Mouse (Mus musculus) layer of hippocampus, postnatal 14 days (tissue): ENCODE measurements around the gene Cklf. TPM values are rescaled to one million over a fixed set of nuclear protein-coding genes. Genes with fewer than 3 reads are reported as not detected.
A peak's percentile ranks its signal among the peaks of the same experiment; 100 is the strongest.

Experiments used
- DNase-seq, 2 experiments: peaks; one replicate each; pipeline ENCODE4 v3.0.0; 2021 to 2022; ENCODE audit warnings: low spot score in 2 of 2, mixed read lengths in 1 of 2
- long read RNA-seq, 2 experiments: library from polyadenylated mRNA; stranded (forward); transcript quantifications; one replicate each; pipeline ENCODE4 v2.0.0; 2021
- total RNA-seq, 2 experiments: library from RNA; stranded (reverse); gene quantifications; 2 replicates each; pipeline ENCODE4 v1.2.3; 2021

The Cklf gene
- total RNA-seq: 10 to 100 TPM in 1 of 2 experiments, 1 to 10 TPM in 1; 8.1 to 11.7 TPM
- long read RNA-seq, experiment 1, partial matches to known transcripts: 0 of 2 reads
- long read RNA-seq, experiment 1, other reads (novel, unspliced or antisense): 0 of 2 reads
- long read RNA-seq, experiment 2, partial matches to known transcripts: 0 of 5 reads
- long read RNA-seq, experiment 2, other reads (novel, unspliced or antisense): 2 of 5 reads

DNA sequence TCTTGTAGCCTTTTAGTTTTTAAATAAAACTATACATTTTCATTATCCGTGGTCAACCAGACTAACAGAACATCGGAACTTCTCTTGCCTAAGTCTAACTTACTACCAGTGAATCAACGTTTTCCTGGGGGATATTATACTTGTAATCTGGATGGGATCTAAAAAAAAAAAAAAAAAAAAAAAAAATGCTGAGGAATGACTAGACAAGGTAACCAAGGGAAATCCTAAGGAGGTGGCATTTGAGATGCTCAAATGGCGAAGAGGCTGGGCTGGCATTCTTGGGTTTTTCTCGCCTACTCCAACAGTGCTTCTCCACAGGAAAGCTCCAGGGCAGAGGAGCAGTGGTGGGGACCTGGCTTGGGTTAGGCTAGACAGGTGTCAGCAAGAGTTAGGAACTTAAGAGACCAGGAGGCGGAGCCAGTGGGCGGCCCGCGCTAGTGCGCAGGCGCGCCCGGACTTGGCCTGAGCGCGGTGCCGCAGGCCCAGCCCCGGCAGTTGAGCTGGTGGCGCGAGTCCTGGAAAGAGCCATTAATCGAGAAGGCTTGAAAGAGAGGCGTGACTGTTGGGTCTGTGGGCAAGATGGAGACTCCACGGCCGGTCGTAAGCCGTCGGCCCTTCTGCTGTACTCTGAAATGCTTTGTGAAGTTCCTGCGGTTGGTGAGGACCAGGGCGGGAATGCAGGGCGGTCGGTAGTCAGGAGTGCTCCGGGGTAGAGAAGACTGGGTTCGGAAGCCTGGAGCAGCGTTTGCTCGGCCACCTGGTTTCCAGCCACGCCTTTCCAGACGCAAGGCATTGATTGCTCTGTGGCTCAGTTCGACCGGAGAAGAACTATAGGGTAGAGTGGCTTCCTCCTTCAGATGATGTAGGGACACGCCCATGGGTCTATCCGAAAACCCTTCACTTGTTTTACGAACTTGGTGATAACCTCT is at the start of gene Cklf:
TSS of gene Cklf (plus strand) at position 423 of the 929 bp plus-strand sequence.
- DNase-seq: peak; percentile 66 to 77

DNA sequence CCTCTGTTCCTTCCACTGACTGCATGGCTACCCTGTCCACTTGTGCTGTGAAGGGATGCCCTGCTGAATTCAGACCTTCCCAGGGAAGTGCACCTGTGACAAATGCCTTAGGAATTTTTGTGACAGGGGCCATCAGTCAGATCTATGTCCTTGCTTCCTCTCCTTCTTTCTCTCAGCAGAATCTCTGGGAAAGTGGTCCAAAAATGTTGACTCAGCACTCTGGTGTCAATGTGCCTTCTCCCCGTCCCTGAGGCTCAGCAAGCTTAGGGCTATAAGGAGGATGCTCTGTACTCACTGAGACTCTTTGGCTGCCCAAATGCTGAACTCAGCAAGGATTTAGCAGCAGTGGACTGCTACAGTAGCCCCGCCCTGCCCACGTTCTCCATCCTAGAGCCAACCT is 49.0 kb upstream of the Cklf start:
- DNase-seq: no peak

DNA sequence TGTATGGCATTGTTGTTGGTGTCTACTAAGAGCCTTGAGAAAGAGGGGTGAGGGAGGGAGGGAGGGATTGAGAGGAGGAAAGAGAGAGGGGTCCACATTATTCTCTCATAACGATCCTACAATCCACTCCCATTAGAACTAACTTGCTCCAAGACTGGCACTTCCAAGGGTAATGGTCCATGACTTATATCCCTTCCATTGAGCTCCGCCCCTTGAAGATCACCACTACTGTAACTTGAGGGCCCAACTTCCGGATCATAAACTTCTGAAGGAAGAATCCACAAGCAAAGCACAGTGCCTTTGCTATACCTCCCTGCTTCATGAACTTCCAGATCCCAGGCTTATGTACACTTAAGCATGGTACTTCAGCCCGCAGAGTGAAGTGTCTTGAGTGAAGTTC is 48.3 kb upstream of the Cklf start:
- no peak for DNase-seq

DNA sequence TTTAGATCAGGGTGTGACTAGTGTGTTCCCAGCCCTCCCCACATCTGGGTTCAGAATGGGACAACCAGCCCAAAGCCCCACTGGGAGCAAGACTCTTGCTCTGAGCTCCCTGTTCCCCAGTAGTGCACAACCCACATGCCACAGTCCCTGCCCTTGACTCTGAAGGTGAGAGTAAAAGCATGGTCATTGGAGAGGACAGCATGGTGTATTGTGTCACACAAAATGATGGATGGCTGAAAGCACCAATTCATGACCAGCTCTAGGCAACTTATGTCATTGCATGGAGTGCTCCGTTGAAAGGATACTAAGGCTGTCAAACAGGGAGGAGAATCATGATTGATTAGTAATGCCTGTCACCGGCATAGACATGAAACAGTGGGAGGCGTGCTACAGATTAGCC is 45.4 kb upstream of the Cklf start:
- DNase-seq: no peak

DNA sequence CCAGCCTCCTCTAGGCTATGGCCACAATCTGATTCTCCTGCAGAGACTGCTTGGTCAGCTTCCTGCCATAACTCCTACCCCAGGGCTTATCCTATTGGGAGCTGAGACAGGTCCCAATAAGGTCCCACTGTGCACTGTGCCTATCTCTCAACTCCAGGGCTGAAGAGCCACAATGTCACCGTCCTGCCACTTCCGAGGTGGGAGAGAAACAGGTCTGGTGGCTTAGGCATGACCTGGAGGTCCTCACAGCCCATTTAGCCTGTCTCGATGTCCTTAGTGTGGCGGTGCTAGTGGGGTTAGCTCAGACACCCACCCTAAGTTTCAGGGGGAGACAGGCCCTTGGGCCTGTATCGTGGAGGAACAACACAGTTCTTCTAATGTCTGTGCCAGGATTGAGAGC is 33.1 kb upstream of the Cklf start:
- DNase-seq: no peak

DNA sequence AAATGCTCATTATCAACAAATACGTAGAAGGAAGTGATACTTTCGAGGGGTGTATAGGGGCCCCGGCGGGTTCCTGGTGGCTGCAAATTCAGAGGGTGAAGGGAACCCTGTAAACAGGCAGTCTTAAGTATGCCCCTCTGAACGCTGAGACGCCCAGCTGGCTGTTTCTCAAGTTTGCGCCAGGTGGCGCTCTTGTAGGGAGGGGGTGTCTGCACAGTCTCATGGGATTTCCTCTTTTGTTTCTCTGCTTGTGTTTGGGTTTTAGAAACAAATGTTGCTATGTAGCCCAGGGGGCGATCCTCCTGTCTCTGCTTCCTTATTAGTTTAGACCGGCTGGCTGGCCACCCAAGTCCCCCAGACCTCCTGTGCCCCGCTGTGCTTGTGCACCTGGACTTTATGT is 31.6 kb upstream of the Cklf start:
- DNase-seq: peak; percentile 32 to 34

DNA sequence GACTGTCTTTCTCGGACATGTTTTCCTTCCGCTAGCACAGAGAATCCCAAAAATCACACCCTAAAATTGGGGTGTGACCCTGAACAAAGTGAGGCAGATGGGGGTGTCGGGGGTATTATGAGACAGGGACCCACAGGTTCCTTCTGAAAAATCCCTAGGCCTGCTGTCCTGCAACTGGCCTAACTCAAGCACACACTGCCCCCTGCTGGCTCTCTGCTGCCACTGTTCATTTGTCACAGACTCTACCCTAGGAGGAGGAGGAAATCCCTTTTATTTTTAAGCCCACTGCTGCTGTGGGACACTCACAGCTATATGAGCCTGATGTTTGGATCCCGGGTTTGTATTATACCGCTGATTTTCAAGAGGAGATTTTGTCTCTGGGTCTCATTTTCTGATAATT is 30.9 kb upstream of the Cklf start:
- peak; percentile 77 for DNase-seq

DNA sequence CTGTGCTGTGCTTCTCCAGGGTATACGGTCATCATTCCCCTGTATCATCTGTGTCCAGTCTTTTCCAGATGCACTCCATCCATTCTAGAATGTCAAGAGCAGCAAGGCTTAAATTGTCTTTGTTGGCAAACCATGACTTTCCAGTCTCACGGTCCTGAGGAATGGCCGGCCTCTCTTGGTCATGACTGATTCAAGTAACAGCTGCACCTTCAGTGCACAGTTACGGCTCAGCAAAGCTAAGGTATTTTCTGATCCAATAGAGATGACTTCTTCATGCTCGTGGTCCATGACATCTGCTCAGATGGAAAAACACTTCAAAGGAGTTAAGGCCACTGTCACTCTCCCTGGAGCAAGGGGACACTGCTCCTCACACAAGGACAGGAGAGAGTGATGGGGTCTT is 23.6 kb upstream of the Cklf start:
- DNase-seq: no peak

DNA sequence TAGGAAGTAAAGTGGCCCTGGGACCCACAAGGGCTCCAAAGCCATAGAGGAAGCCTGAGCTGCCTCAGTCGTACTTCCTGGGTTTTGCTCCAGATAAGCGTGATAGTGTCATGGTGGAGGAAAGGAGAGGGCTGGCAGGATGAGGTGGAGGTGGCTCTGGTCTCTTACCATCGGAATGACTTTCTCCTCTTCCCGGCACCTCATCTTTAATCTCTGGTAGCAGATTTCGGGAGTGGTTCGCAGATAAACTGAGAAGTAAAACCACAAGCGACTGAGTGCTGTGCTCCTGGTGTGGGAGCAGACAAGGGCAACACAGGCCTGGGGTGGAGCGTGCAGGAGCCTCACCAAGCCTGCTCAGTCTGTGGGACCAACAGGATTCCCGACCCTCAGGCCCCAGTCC is 20.3 kb upstream of the Cklf start:
- no peak for DNase-seq

DNA sequence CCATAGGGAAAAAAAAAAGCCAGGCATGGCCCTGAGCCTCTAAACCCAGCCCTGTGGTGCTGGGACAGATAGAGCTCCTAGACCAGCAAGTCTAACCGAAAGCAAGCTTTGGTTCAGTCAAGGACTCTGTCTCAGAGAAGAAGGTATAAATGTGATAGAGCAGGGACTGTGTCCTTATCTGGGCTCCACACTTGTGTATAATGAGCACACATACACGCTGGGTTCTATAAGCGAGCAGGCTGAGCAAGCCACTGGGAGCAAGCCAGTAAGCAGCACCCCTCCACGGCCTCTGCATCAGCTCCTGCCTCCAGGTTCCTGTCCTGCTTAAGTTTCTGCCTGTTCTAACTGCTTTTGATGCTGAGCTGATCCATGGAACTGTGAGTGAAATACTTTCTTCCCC is 18.6 kb upstream of the Cklf start:
- no peak for DNase-seq

DNA sequence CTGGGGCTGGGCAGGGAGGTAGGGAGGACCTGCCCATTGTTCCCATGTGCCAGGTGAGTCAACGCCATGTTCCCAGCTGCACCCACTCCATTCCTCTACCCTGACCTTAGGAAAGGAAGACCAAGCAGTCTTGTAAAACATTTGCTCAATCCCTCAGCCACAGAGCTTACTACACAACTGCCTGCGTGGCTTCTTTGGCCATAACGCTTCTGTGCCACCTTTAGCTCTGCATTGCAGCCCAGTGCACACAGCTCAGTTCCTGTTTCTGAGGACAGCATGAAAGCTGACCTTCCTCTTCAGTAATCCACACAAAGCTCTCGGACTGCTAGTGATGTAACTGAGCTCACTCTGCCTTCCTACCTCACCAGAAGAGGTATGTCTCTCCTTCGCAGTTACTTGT is 17.7 kb upstream of the Cklf start:
- DNase-seq: no peak

DNA sequence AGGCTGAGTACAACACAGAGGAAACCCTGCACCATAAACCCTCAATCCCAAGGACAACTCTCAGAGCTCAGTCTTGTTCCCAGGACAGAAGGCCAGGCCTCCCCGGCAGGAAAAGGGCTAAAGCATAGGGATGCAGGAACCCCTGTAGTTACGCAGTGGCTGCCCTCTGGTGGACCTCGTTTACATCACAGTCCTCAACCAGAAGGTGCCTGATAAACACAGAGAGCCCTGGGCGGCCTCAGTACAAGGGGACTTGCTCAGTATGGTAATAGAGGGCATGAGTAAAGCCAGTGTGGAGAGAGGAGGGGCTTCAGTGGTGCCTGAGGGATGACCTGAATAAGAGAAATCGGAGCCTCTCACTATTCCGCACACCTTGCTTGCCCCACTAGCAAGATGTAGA is 16.1 kb upstream of the Cklf start:
- no peak for DNase-seq

DNA sequence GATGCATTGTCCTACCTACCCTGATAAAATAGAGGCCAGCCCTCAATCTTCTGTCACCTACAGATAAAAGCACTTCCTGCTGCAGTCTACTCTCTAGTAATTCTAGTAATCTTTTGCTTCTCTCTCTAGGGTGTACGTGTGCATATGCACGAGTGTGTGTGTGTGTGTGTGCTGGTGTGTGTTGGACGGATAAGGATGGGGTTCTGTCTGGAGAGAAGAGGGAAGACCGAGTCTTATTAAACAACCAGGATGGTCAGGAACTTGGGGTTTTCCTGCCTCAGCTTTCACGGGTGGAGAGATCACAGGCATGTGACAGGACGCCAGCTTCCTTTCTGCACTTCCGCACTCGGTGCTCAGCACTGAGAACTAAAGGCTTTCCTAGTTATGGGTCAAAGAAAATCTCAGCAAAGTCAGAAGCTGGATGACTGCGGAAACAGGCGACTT is 11.2 kb upstream of the Cklf start:
- no peak for DNase-seq

DNA sequence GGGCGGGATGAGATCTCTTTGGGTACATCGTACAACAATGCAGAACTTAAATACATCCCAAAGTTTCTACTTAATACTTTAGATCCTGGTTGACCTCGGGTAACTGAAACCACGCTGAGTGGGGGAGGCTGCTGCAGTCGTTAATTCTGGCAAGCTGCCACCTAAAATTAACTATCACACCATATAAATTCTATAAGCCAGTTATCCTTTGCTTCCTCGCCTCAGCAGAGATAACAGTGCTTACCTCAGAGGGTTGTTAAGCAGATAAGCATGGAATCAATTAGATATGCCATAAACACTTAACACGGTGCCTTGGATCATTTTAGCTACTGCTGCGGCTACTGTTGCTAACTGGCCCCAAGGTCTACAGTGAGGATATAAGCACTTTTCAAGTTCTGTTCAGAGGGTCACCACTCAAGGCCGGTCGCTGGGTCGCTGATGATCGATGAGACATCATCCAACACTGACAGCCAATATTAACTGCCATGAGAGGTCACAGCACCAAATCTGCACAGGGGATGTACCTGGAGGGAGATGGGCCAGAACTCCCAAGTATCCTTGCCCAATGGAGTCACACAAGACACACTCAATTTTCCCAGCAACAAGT is 8.5 kb upstream of the Cklf start:
- no peak for DNase-seq

DNA sequence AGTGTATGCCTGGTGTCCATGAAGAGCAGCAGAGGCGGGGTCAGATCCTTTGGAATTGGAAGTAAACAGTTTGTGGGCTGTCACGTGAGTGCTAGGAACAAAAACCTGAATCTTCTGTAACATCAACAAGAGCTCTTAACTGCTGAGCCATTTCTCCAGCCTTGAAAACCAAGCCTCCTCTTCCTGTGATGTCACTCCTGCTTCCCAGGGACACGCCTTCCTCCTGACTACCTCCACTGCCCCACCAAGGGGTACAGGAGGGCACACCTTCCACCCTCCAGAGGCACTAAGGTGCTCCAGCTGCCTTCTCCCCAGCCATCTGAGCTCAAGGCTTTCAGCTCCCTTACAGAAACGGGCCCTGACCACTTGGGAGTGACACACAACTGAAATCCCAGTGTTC is 4.0 kb upstream of the Cklf start:
- no peak for DNase-seq

DNA sequence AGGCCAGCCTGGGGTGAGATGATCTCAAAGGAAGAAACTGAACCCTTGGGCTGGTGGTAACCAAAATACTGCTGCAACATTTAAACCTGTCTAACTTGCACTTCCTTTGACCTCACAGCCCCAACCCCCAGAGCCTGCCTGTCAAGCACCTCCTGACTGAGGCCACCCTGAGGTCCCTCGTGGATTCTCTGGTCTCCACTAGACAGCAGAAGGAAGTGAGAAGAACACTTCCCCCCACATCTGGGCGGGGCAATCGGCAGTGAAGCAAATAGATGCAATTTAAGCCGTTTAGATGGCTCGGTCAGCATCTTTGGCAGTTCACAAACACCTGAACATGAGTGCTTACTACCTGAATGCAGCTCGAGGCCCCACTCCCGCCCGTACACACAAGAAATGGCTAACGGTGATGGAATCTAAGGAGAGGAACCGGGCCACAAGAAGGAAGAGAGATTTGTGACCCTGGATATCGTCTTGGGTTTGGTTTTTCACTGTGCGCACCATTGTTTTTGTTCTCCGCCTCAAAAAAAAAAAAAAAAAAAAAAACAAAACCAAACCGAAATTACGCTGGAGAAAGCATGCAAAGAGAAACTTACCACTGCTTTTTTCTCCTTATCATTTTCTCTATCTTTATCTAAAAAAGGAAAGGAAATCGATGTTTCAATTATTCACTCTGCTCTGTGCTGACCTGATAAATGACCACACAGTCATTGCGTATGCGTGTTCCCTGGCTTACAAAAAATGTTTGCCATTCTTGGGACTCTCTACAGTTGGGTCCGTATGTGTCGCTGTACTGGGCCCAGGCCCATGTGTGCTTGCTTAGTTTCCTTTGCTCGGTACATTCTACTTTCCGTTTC is 3.4 kb upstream of the Cklf start:
- no peak for DNase-seq

DNA sequence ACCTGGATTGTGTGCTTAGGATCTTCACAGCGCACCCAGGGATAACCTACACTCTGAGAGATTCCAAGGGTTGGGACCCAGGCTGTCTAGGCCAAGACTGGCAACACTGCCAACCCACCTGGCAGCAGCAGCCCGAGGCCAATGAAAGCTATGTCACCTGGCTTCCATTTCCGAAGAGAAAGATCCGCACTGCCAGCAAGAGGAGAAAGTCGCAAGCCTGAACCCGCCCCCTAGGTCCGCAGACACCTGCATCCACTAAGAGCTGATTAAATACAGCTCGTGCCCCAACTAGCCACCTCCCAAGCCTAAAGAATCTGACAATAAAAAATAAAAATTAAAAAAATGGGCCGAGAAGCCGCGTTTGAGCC is 2.8 kb upstream of the Cklf start:
- no peak for DNase-seq

DNA sequence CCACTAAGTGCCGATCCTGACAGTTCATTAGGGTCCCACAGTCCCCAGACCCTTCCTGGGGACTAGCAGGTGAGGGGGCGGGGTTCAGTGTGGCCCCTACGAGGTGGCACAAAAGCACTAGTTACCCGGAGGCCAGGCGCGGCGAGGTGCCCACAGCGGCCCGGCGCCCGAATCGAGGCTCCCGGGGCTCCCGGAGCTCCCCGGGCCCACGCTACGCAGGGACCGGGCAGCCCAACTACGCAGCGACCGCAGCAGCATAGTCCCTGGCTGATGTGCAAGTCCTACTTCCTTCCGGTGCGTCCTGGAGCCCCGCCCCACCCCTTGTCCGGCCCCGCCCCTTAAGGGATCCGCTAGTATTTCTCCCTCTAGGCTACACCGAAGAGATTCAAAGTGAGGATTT is 2.4 kb upstream of the Cklf start, which contains the start of gene Tk2:
TSS of gene Tk2 (minus strand) at position 283 of the 400 bp plus-strand sequence.
- peak; percentile 73 to 76 for DNase-seq

DNA sequence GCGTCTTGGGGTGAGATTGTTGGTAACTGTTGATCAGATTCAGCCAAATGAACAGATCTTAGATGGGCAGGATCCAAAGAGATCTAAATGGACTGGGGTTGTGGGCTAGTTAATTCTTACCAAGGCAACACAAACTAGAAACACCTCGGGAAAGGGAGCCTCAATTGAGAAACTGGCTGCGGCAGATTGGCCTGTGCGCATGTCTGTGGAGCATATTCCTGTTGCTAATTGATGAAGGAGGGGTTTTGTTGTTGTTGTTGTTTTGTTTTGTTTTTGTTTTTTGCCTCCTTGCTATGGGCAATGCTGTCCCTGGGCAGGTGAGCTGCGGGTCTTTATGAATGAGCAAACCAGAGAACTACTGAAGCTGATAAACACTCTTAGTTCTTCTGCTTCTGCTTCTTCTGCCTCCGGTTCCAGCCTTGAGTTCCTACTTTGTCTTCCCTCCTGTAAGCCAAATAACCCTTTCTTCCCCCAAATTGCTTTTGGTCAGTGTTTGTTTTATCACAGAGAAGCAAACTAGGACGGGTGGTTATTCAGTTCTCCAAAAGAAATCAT is 1.1 kb upstream of the Cklf start:
- DNase-seq: no peak

DNA sequence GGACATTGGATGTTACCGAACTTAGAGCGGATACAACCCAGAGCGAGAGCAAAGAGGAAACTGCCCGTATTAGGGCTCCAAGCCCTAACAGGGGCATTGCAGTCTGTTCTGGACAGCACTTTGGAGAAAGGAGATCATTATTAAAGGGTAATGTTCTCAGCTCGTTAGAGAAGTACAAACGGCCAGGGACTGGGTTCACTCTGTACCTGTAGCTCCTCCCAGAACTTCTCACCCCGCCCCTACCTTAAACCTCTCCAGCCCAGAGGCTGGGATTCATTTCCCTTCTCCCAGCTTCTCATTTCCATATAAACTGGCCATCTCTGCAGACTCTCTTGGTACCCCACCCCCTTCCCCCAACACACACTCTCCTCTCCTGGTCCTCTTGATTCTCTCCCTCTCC is 800 bp downstream of the Cklf start:
- DNase-seq: no peak

DNA sequence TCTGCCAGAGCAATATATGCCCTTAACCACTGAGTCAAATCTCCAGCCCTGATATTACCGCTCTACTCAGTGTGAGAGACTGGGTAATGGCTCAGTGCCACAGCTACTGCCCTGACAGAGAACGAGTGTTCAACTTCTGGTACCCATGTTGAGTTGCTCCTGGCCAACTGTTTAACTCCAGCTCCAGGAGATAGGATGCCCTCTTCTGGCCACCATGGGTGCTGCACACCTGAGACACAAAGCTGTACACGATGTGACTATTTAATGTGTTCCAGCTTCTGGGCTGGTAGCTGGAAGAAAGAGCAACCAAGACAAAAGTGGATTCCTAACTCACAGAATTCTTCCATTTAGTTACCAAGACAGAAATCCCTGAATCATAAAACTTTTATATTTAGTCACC is 2.4 kb downstream of the Cklf start:
- no peak for DNase-seq
